Mouse (Mus musculus) hindbrain, embryonic 16.5 days (tissue): Measurements from ENCODE around the gene Flt1. TPM values are rescaled to one million over a fixed set of nuclear protein-coding genes. Genes with fewer than 3 reads are reported as not detected.
A peak's percentile ranks its signal among the peaks of the same experiment; 100 is the strongest.
"Not testable (repeated sequence)": the region's sequence is repeated elsewhere in the genome, so short reads cannot be mapped to it uniquely, and the experiment has no call there.

Experiments
- ATAC-seq: fragments of 200-750 bp; cut with Nextera tagmentation; 2 replicates; pipeline ENCODE4 v1.8.0; 2017; ENCODE audit warnings: moderate TSS enrichment, moderate library complexity
- H3K27ac ChIP-seq: fragments of 300-500 bp; sonication (generic); 2 replicates; pipeline ENCODE4 v1.5.1; 2014; ENCODE audit warnings: low read depth, mild to moderate bottlenecking, control low read depth, low read length, moderate library complexity
- H3K27me3 ChIP-seq: fragments of 300-500 bp; sonication (generic); replicated peaks from 2 replicates; pipeline ENCODE4 v1.6.1; 2014; ENCODE audit warnings: low read length; ENCODE audit not compliant: control insufficient read depth, insufficient read depth
- H3K36me3 ChIP-seq: fragments of 300-500 bp; sonication (generic); 2 replicates; pipeline ENCODE4 v1.6.1; 2014; ENCODE audit warnings: mild to moderate bottlenecking, low read length, moderate library complexity, mixed read lengths; ENCODE audit not compliant: control insufficient read depth, insufficient read depth
- H3K4me1 ChIP-seq: fragments of 300-500 bp; sonication (generic); 2 replicates; pipeline ENCODE4 v1.6.1; 2014; ENCODE audit warnings: low read depth, low read length; ENCODE audit not compliant: control insufficient read depth, insufficient read depth
- H3K4me2 ChIP-seq: fragments of 300-500 bp; sonication (generic); 2 replicates; pipeline ENCODE4 v1.6.1; 2014; ENCODE audit warnings: mild to moderate bottlenecking, low read length, control low read depth, moderate library complexity
- H3K4me3 ChIP-seq: fragments of 300-500 bp; sonication (generic); 2 replicates; pipeline ENCODE4 v1.5.1; 2014; ENCODE audit warnings: mild to moderate bottlenecking, low read length, control low read depth, moderate library complexity
- H3K9ac ChIP-seq: fragments of 300-500 bp; sonication (generic); 2 replicates; pipeline ENCODE4 v1.6.1; 2014; ENCODE audit warnings: low read depth, mild to moderate bottlenecking, control low read depth, low read length, moderate library complexity
- H3K9me3 ChIP-seq: fragments of 300-500 bp; sonication (generic); 2 replicates; pipeline ENCODE4 v1.6.1; 2014; ENCODE audit warnings: mild to moderate bottlenecking, low read length, moderate library complexity; ENCODE audit not compliant: control insufficient read depth
- WGBS: fragments of 180-500 bp; shearing (Covaris S2); extraction: QIAGEN DNeasy Blood & Tissue Kit; methylation state at CpG from one replicate; pipeline ENCODE4 v1.1.7; 2014; 5-methylcytosine and 5-hydroxymethylcytosine counted together
- polyA plus RNA-seq: library from polyadenylated mRNA; unstranded; fragments of >200 nt; fragmentation: Nextera tagmentation; extraction: Ambion mirVana; gene quantifications from 2 replicates; pipeline ENCODE4 v1.2.1, GENCODE M21; 2015

Gene Flt1
- polyA plus RNA-seq, 1 experiment from 2014 or later = 15.1 TPM

DNA sequence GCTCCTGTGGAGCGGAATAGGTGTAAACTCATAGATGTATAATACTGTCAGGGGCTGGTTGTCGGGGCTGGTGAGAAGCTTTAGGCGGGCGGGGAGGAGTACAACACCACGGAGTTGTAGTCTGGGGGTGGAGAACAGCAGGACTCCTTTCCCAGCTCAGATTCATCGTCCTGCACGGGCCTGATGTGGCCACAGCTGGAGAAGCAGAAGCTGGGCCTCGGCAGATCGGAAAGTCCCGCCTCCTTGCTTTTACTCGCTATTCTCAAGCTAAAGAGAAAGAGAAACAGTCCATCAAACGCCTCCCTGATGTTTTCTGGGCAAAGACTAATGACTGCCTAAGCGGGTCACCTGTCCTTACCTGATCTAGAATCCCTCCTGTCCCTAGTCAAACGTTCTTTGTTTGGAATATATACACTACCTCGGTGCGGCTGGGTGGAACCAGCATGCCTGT lies 161.6 kb downstream of the Flt1 start:
- Histone ChIP-seq H3K9ac (no peak overlapping the region), H3K4me3 (no peak overlapping the region), H3K4me1 (no peaks in the 10 kb centered on the region), H3K9me3 (no peaks in the 10 kb centered on the region), H3K36me3 (no peaks in the 10 kb centered on the region), H3K4me2 (peak overlapping the region; percentile 34; the same call in 1 of the 2 replicates), H3K27me3 (no peaks in the 10 kb centered on the region), H3K27ac (no peak overlapping the region)
- 20% methylated on average over 16 of the region's 16 CpGs for WGBS
- ATAC-seq = peak; percentile 42; the same call in 1 of the 2 replicates

DNA sequence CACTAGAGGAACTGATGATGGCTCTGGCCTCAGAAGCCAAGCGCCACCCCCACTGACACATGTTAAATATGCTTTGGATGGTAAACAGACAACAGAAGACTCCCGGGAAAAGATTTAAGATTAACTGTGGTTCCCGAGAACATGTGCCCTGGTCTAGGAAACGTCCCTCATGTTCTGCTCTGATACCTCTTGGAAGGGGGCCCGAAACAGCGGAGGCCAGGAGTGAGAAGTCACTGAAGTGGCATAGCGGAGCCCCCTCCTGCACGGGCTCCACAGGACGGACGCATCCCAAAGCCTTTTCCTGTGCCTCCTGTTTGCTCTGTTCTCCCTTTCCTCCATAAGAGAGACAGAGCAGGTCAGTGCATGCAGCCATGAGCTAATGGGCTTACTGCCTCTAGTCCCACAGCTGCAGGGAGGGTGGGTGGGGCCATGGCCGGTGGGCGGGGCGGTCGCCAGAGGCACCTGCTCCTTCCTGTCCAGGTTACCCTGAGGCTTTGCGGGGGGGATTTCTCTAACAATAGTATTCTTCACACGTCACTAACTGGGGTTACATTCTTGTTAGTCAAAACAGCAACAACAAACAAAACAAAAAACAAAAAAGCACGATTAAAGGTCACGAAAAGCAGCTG lies 162.2 kb downstream of the Flt1 start:
- Histone ChIP-seq H3K27ac (no peak overlapping the region), H3K27me3 (no peaks in the 10 kb centered on the region), H3K4me2 (peak overlapping the region; percentile 34; the same call in 1 of the 2 replicates), H3K9me3 (no peaks in the 10 kb centered on the region), H3K36me3 (no peaks in the 10 kb centered on the region), H3K4me3 (no peak overlapping the region), H3K4me1 (no peaks in the 10 kb centered on the region), H3K9ac (no peak overlapping the region)
- WGBS = 42% methylated on average over 18 of the region's 18 CpGs
- no peak; the same call in 1 of the 2 replicates for ATAC-seq

DNA sequence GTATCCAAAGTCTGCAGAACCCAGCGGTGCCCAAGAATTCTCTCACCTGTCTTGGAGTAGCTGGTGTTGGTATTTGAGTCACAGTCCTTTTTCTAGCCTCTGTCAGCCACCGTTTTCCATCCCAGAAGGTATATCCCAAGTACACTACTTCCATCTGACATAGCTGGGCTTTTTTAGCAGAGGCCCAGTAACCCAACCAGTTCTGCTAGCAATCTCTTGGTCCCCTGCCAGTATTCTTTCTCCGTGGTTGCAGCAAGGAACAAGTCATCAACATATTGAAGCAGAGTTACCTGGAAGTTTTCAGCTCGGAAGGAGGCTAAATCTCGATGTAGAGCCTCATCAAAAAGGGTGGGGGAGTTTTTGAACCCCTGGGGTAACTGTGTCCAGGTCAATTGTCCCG lies 168.2 kb downstream of the Flt1 start:
- not testable (repeated sequence) for H3K9me3 ChIP-seq, H3K27ac ChIP-seq, H3K9ac ChIP-seq, H3K4me2 ChIP-seq, ATAC-seq, H3K27me3 ChIP-seq, H3K36me3 ChIP-seq, H3K4me1 ChIP-seq, H3K4me3 ChIP-seq
- WGBS = 70% methylated on average over 5 of the region's 6 CpGs

DNA sequence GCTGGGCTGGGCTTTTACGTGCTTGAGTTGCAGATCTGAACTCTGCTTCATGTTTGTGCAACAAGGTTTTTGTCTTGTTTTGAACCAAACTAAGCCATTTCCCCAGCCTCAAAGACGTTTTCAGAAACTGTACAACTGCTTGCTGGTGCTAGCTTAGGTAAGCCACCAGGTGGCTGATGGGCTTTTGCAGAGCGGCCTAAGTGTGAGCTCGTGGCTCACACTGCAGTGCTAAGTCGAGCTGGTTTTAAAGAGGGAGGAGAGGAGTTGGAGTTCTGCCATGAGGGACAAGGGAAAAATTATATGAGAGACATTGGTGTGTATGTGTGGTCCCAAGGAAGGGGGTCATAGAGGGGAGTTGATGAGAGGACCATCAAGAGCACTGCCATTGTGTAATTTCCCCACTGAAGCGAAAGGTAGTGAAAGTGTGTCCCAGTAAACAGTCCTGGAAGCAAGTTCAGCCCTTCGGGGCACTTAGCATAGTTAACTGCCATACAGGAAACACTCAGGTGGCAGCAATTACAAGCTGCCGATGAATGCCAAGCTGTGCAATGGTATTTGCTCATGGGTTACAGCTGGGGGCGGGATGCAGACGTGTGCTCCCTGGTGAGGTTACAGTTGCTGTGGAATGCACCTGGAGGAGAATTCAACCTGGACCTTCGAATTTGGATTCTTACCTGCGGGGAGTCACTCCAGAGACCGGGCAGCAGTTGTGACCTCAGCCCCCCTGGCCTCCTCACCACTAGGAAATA lies 173.8 kb downstream of the Flt1 start:
- no peak for ATAC-seq
- Histone ChIP-seq H3K9me3 (no peaks in the 10 kb centered on the region), H3K4me3 (no peak overlapping the region), H3K36me3 (peaks cover 13% of the 10 kb centered on the region), H3K27me3 (no peaks in the 10 kb centered on the region), H3K4me2 (no peak overlapping the region), H3K9ac (no peak overlapping the region), H3K27ac (no peak overlapping the region), H3K4me1 (no peaks in the 10 kb centered on the region)
- 88% methylated on average over 13 of the region's 13 CpGs for WGBS

DNA sequence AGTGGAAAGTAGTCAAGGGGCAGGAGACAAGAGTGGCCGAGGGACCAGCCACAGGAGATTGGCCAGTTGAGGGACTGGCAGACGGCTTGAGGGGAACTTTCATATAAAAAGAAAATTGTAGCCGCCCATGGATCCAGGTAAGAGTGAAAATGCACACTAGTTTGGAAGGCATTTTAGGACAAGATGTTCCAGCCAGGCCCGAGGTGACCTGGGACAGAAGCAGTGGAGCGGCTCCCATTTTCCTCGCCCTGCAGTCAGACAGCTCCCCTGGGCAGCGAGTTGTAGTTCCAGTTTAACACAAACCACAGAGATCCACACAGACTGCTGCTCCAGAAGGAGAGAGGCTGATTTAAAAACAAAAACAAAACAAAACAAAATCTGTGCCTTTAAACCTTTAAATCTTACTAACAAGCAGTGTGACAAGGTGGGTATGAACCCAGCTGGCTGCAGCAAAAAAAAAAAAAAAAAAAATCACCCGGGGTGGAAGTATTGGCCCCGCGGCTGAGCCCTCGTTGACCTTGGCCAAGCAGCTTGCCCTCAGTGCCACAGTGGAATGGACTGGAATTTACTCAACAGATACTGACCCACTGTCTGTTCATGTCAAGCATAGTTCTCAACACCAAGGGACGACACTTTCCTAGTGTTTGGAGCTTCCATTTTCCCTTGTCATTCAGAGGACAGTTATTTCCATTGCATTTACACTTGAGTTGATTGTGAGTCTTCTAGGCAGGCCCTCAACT lies 176.6 kb downstream of the Flt1 start:
- Histone ChIP-seq H3K27ac (no peak overlapping the region), H3K4me1 (no peaks in the 10 kb centered on the region), H3K9me3 (no peaks in the 10 kb centered on the region), H3K4me3 (no peak overlapping the region), H3K27me3 (no peaks in the 10 kb centered on the region), H3K9ac (no peak overlapping the region), H3K4me2 (no peak overlapping the region), H3K36me3 (peaks cover 17% of the 10 kb centered on the region)
- no peak for ATAC-seq
- WGBS = 93% methylated on average over 12 of the region's 12 CpGs

DNA sequence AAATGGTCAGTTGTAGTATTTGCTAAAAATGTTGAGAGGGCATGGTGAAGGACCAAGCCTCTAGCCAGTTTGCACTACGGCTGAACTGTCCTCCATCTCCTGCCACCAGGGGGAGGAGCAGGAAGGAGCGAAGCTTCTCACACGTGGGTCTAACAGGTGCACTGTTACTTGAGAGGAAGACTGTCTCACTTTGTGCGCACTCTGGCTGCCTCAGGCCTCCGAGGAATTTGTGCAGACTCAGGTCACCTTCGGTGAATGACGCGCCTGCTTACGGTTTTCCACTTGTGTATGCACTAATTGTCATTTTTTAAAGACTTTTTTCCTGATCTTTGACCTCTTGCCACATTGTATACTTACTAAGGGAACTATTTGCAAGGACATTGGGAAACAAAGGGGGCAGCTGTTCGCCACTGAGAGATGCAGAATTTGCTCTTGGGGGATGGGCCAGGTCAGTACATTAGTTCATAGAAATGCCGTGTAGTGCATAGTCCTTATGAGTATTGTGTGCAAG lies 180.0 kb downstream of the Flt1 start:
- Histone ChIP-seq H3K4me3 (no peak overlapping the region), H3K36me3 (peaks cover 20% of the 10 kb centered on the region), H3K9ac (no peak overlapping the region), H3K9me3 (no peaks in the 10 kb centered on the region), H3K4me1 (no peaks in the 10 kb centered on the region), H3K27ac (no peak overlapping the region), H3K27me3 (no peaks in the 10 kb centered on the region), H3K4me2 (no peak overlapping the region)
- no peak for ATAC-seq
- WGBS = 72% methylated on average over 11 of the region's 11 CpGs

DNA sequence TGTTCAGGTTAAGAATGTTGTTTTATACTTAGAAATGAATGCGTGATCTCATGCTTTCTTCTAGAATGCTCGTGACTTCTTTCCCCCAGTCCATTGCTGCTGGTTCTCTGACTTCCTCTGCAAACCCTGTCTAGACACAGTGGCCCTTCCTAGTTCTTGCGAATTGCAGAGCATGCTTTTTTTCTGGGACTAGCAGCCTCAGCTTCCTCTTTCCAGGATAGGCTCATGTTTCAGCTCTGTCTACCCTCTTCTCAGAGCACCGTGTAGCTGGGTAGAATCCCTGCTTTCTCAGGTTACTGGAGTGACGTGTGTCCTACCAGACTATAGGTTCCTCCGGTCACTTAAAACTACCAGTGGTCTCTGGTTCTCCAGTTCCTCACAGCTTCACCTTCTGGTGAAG lies 183.5 kb downstream of the Flt1 start:
- WGBS = 91% methylated on average over 6 of the region's 6 CpGs
- Histone ChIP-seq H3K4me2 (no peak overlapping the region), H3K9ac (no peak overlapping the region), H3K4me1 (no peaks in the 10 kb centered on the region), H3K4me3 (no peak overlapping the region), H3K36me3 (peaks cover 22% of the 10 kb centered on the region), H3K27ac (no peak overlapping the region), H3K27me3 (no peaks in the 10 kb centered on the region), H3K9me3 (no peaks in the 10 kb centered on the region)
- no peak for ATAC-seq

DNA sequence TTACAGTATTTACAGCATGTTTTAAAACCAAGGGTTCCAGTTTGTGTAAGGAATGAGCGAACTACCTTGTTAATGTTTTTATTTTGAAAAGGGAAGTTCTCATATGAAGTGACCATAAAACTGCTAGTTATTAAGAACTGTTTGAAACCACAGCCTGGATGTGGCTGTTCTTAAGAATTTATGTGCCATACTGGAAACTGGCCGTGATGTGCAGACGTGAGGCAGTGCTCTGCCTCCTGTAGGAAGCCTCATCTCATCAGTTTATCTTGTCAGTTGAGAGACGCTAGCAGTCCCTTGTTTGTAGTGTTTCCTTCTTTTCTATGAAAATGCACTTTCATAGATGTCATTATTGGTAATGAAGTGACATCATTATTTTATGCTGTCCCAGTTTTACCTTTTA lies 186.0 kb downstream of the Flt1 start:
- no peaks in the 10 kb centered on the region for H3K9me3 ChIP-seq
- no peaks in the 10 kb centered on the region for H3K27me3 ChIP-seq
- H3K36me3 ChIP-seq = peaks cover 18% of the 10 kb centered on the region
- no peak overlapping the region for H3K9ac ChIP-seq
- no peak overlapping the region for H3K27ac ChIP-seq
- H3K4me3 ChIP-seq = no peak overlapping the region
- no peaks in the 10 kb centered on the region for H3K4me1 ChIP-seq
- WGBS = 97% methylated on average over 4 of the region's 4 CpGs
- no peak overlapping the region for H3K4me2 ChIP-seq
- ATAC-seq = no peak

DNA sequence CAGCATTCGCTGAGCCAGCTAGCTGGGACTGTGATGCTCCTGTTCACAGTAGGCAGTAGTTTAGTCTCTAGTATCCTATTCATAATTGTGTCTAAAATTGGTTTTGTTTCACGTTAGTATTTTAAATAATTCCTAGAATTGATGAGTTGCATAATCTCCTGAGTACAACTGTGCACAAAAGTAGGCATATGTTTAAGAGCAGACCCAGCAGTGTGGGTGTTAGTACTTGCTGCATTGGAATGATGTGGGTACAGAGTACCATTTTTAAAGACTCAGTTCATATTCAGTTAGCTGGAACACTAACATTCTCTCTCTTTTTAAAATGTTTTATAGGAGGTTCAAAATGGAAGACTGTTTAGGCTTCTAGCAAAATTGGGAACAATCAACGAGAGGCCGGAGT lies 186.4 kb downstream of the Flt1 start:
- ATAC-seq = no peak
- WGBS = 98% methylated on average over 4 of the region's 4 CpGs
- Histone ChIP-seq H3K4me1 (no peaks in the 10 kb centered on the region), H3K36me3 (peaks cover 18% of the 10 kb centered on the region), H3K9ac (no peak overlapping the region), H3K27me3 (no peaks in the 10 kb centered on the region), H3K9me3 (no peaks in the 10 kb centered on the region), H3K27ac (no peak overlapping the region), H3K4me3 (no peak overlapping the region), H3K4me2 (no peak overlapping the region)
